Mouse (Mus musculus) liver, postnatal 0 days (tissue): ENCODE data around the gene Gpc1. TPM values are rescaled to one million over a fixed set of nuclear protein-coding genes. Genes with fewer than 3 reads are reported as not detected.

ENCODE experiments used
- ATAC-seq: fragments of 200-750 bp; cut with Nextera tagmentation; 2 replicates; pipeline ENCODE4 v1.8.0; 2017; ENCODE audit warnings: mild to moderate bottlenecking, moderate library complexity
- DNase-seq: peaks from one replicate; pipeline ENCODE4 v3.0.0-alpha.2; 2016
- H3K27ac ChIP-seq: fragments of 300-500 bp; sonication (generic); 2 replicates; pipeline ENCODE4 v1.5.1; 2014; ENCODE audit warnings: antibody characterized with exemption, moderate library complexity, mild to moderate bottlenecking, low read depth
- H3K27me3 ChIP-seq: fragments of 300-500 bp; sonication (generic); 2 replicates; pipeline ENCODE4 v1.6.1; 2014; ENCODE audit warnings: low read length, control low read depth, mixed read lengths; ENCODE audit not compliant: insufficient read depth
- H3K36me3 ChIP-seq: fragments of 300-500 bp; sonication (generic); replicated peaks from 2 replicates; pipeline ENCODE4 v1.6.1; 2014; ENCODE audit warnings: mild to moderate bottlenecking, control low read depth, low read length, moderate library complexity, mixed read lengths; ENCODE audit not compliant: insufficient read depth
- H3K4me1 ChIP-seq: fragments of 300-500 bp; sonication (generic); 2 replicates; pipeline ENCODE4 v1.6.1; 2014; ENCODE audit warnings: antibody characterized with exemption, mild to moderate bottlenecking, control low read depth; ENCODE audit not compliant: insufficient read depth
- H3K4me2 ChIP-seq: fragments of 300-500 bp; sonication (generic); 2 replicates; pipeline ENCODE4 v1.6.1; 2014; ENCODE audit warnings: low read depth, mild to moderate bottlenecking, low read length, moderate library complexity, mixed read lengths
- H3K4me3 ChIP-seq: fragments of 300-500 bp; sonication (generic); 2 replicates; pipeline ENCODE4 v1.5.1; 2014; ENCODE audit warnings: low read depth, low read length
- H3K9ac ChIP-seq: fragments of 300-500 bp; sonication (generic); replicated peaks from 2 replicates; pipeline ENCODE4 v1.6.1; 2014; ENCODE audit warnings: mild to moderate bottlenecking, moderate library complexity
- H3K9me3 ChIP-seq: fragments of 300-500 bp; sonication (generic); 2 replicates; pipeline ENCODE4 v1.6.1; 2016; ENCODE audit warnings: mild to moderate bottlenecking, control low read depth, low read length, mixed read lengths
- CTCF ChIP-seq: sonication (generic); IDR thresholded peaks from 2 replicates; pipeline ENCODE4 v1.5.1; 2016; ENCODE audit warnings: antibody characterized with exemption, low read depth
- EP300 ChIP-seq: IDR thresholded peaks from 2 replicates; pipeline ENCODE4 v1.6.1; 2016; ENCODE audit warnings: antibody characterized with exemption, low read depth, mild to moderate bottlenecking
- WGBS: fragments of 180-500 bp; shearing (Covaris S2); extraction: QIAGEN DNeasy Blood & Tissue Kit; methylation state at CpG from one replicate; pipeline ENCODE4 v1.1.7; 2014; ENCODE audit not compliant: insufficient replicate concordance; 5-methylcytosine and 5-hydroxymethylcytosine counted together
- polyA plus RNA-seq: library from polyadenylated mRNA; unstranded; fragments of >200 nt; fragmentation: Nextera tagmentation; extraction: Ambion mirVana; gene quantifications from 2 replicates; pipeline ENCODE4 v1.2.1, GENCODE M21; 2015

Gpc1 gene
- polyA plus RNA-seq, 1 experiment from 2014 or later, result 3.3 TPM

DNA sequence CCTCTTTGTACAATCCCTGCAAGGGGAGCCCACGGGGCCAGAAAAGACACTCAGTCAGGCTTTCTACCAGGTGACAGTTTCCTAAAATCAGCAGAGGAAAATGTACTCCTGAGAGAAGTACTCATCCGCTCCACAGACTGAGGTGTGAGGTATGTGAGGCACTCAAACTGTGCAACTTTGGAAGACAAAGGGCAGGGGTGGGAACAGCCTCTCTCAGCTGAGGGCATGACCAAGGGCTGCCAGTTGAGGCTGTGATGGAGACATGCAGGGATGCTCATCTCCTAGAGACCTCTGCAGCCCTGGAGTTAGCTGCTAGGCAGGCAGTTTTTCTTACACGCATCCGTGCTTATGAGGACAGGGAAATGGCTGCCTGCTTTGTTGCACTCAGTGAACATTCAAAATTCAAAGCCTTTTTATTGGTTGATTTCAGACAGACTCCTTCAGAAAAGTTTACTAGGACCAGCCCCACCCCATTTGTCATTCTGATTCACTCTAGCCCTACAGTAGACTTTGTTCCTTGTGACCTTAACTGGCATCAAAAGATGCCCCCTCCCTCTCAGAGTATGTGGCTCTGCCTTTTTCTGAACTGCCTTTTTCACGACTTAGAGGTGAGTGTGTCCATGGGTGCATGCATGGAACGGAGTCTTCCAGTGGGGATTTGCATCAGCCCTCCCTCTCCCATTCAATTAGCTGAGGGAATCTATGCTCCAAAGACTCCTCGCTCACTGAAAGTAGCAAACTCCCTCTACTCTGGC, 57.6 kb downstream of the Gpc1 start:
- Histone ChIP-seq H3K36me3 (no peaks in the 10 kb centered on the region), H3K9ac (no peak overlapping the region), H3K9me3 (no peaks in the 10 kb centered on the region), H3K4me1 (no peaks in the 10 kb centered on the region), H3K27ac (no peak overlapping the region), H3K4me3 (no peak overlapping the region), H3K4me2 (no peak overlapping the region), H3K27me3 (no peaks in the 10 kb centered on the region)
- DNase-seq (no peak), ATAC-seq (no peak)
- no peak for TF ChIP-seq CTCF
- TF ChIP-seq EP300, result no peak
- WGBS, result 73% methylated on average over 7 of the region's 7 CpGs

DNA sequence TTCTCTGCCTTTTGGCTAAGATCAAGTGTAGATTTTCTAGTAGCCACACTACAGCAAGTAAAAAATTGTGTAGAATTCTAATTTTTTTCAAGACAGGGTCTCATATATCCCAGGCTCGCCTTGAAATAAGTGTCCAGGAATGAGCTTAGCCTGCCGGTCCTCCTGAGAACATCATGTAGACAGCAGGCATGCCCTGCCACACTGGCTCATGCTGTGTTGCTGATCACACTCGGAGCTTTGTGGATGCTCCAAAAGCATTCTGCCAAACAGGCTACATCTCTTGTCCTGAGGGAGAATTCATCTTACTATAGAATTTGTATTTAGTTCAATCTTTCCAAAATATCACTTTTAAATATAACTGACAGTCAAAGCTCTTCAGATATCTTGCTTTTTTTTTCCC, 61.3 kb downstream of the Gpc1 start:
- TF ChIP-seq CTCF (no peak), EP300 (no peak)
- no peaks in the 10 kb centered on the region for H3K36me3 ChIP-seq
- no peaks in the 10 kb centered on the region for H3K9me3 ChIP-seq
- no peak overlapping the region for H3K9ac ChIP-seq
- WGBS, result 68% methylated on average over 3 of the region's 3 CpGs
- no peak overlapping the region for H3K4me2 ChIP-seq
- no peaks in the 10 kb centered on the region for H3K27me3 ChIP-seq
- H3K27ac ChIP-seq, result no peak overlapping the region
- ATAC-seq, result no peak
- H3K4me1 ChIP-seq, result no peaks in the 10 kb centered on the region
- DNase-seq, result no peak
- H3K4me3 ChIP-seq, result no peak overlapping the region

DNA sequence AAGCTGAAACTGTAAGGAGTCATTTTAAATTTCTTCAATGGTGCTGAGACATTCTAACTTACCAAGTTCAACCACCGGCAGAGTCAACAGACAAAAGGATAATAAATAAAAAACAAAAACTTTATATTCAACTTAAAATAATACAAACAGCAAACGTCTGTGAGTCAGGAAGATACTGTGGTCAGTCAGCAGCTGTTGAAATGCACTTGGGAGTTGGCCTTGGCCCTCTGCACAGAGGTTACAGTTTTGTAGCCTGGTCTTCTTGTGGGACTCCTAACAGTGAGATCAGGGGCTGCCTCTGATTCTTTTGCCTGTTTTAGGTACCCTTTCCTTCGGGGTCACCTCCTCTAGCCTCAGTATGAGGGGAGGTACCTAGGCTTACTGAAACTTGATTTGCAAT, 62.5 kb downstream of the Gpc1 start:
- Histone ChIP-seq H3K27ac (no peak overlapping the region), H3K9me3 (no peaks in the 10 kb centered on the region), H3K27me3 (no peaks in the 10 kb centered on the region), H3K4me3 (no peak overlapping the region), H3K4me1 (no peaks in the 10 kb centered on the region), H3K4me2 (no peak overlapping the region), H3K9ac (no peak overlapping the region), H3K36me3 (no peaks in the 10 kb centered on the region)
- 53% methylated on average over 3 of the region's 3 CpGs for WGBS
- ATAC-seq (no peak), DNase-seq (no peak)
- no peak for TF ChIP-seq CTCF
- TF ChIP-seq EP300, result no peak

DNA sequence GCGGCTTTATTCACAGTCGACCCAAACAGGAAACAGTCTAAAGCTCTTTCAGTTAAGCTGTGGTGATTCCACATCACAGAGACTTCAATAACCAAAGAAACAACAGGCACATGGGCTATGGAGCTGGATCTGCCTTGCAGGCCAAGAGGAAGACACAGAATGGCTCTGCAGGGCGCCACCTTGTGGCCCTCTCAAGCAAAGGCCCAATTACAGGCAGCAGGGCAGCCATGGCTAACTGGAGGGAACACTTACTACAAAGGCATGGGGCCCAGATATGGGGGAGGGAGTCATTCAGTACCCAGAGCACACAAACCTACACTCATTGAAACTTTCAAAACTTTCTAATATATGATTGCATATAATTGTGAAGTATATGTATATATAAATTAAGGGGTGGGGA, 63.6 kb downstream of the Gpc1 start:
- no peak overlapping the region for H3K4me3 ChIP-seq
- H3K27ac ChIP-seq, result no peak overlapping the region
- TF ChIP-seq CTCF (peak; percentile 92), EP300 (no peak)
- H3K9me3 ChIP-seq, result no peaks in the 10 kb centered on the region
- peak; percentile 45 for ATAC-seq
- 15% methylated on average over 3 of the region's 3 CpGs for WGBS
- H3K27me3 ChIP-seq, result no peaks in the 10 kb centered on the region
- no peak overlapping the region for H3K9ac ChIP-seq
- no peak overlapping the region for H3K4me2 ChIP-seq
- no peaks in the 10 kb centered on the region for H3K4me1 ChIP-seq
- H3K36me3 ChIP-seq, result no peaks in the 10 kb centered on the region
- peak; percentile 78 for DNase-seq

DNA sequence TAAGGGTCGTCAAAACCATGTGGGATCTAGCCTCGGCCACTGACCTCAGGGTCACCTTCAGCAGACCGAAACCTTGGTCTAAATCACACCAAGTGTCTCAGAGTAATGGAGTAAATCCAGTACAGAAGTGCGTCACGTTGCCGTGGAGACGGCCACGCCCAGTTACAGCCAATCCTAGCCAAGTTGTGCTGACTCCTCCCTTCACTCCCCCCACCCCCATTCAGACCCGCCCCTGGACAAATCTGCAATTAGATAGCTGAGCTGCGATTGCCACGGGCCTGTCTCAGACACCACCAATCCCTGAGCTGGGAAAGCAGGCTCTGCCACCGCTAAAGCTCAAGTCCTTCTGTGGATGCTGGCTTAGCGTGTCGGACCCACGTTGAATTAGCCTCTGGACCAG, 71.3 kb downstream of the Gpc1 start, which contains the start of gene Ankmy1:
Gene Ankmy1 (minus strand): TSS at position 121 of the 400 bp plus-strand sequence.
- Histone ChIP-seq H3K4me2 (peak within 1 kb of the TSS; percentile 27; the same call in 1 of the 2 replicates), H3K4me1 (peaks cover 21% of the 10 kb centered on the region), H3K27me3 (no peaks in the 10 kb centered on the region; the same call in 1 of the 2 replicates), H3K27ac (no peak within 1 kb of the TSS), H3K36me3 (peaks cover 3% of the 10 kb centered on the region; the same call in 1 of the 2 replicates), H3K9me3 (no peaks in the 10 kb centered on the region), H3K4me3 (0 out of 2 replicates have a peak within 1 kb of the TSS, but pooled peaks have one; percentile 2), H3K9ac (0 out of 2 replicates have a peak within 1 kb of the TSS, but pooled peaks have one; percentile 13)
- ATAC-seq (no peak), DNase-seq (peak; percentile 80)
- TF ChIP-seq EP300 (no peak), CTCF (no peak)
- 3% methylated on average over 15 of the region's 15 CpGs for WGBS

DNA sequence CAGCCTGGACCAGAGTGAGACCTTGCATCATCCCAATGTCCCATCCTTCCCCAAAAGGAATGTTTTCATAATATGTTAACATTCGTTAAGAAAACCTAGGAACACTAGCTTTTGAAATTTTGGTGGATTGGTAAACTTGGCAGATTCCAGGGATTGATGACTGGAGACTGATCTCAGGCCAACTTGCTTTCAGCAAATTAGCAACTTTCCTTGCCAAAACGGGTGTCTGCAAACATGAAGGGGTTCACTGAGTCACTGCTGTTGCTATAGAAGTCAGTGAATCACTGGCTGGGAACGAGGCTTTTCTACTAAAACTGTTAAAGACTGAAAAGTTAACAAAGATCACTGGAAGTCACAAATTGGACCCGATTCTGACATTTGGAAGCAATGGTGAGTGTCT, 72.2 kb downstream of the Gpc1 start:
- no peaks in the 10 kb centered on the region for H3K9me3 ChIP-seq
- H3K4me2 ChIP-seq, result no peak overlapping the region
- no peak overlapping the region for H3K4me3 ChIP-seq
- H3K4me1 ChIP-seq, result peaks cover 29% of the 10 kb centered on the region
- H3K27me3 ChIP-seq, result no peaks in the 10 kb centered on the region; the same call in 1 of the 2 replicates
- peaks cover 3% of the 10 kb centered on the region; the same call in 1 of the 2 replicates for H3K36me3 ChIP-seq
- no peak overlapping the region for H3K27ac ChIP-seq
- ATAC-seq, result no peak
- no peak for TF ChIP-seq CTCF
- TF ChIP-seq EP300, result no peak
- DNase-seq, result no peak
- WGBS, result 73% methylated on average over 4 of the region's 4 CpGs
- H3K9ac ChIP-seq, result no peak overlapping the region
